Mouse (Mus musculus) heart, embryonic 14.5 days (tissue): ENCODE results near the gene Fasl. TPM values are rescaled to one million over a fixed set of nuclear protein-coding genes. Genes with fewer than 3 reads are reported as not detected.

ENCODE experiments used
- ATAC-seq: fragments of 200-750 bp; cut with Nextera tagmentation; 2 replicates; pipeline ENCODE4 v1.8.0; 2017; ENCODE audit warnings: low read depth, moderate TSS enrichment; ENCODE audit not compliant: insufficient number of reproducible peaks, insufficient read depth, low FRiP score
- H3K27ac ChIP-seq, 2 experiments: fragments of 200-500 bp in 1 of 2; fragments of 300-500 bp in 1 of 2; sonication (generic) in 1 of 2; replicated peaks in 1 of 2; 2 replicates each; pipeline ENCODE4 v1.5.1; 2012 to 2014; ENCODE audit warnings: low read depth in 2 of 2, low read length in 2 of 2, control low read depth in 1 of 2, mild to moderate bottlenecking in 1 of 2, mixed read lengths in 1 of 2; ENCODE audit not compliant: control insufficient read depth in 1 of 2, insufficient read depth in 1 of 2
- H3K27me3 ChIP-seq: fragments of 300-500 bp; sonication (generic); 2 replicates; pipeline ENCODE4 v1.6.1; 2014; ENCODE audit warnings: mild to moderate bottlenecking, low read length, control low read depth; ENCODE audit not compliant: control insufficient read depth, insufficient read depth
- H3K36me3 ChIP-seq: fragments of 300-500 bp; sonication (generic); 2 replicates; pipeline ENCODE4 v1.6.1; 2014; ENCODE audit warnings: mild to moderate bottlenecking, control low read depth, low read length, mixed read lengths; ENCODE audit not compliant: control insufficient read depth, insufficient read depth
- H3K4me1 ChIP-seq, 2 experiments: fragments of 200-500 bp in 1 of 2; fragments of 300-500 bp in 1 of 2; sonication (generic) in 1 of 2; 2 replicates each; pipeline ENCODE4 v1.6.1; 2012 to 2014; ENCODE audit warnings: low read length in 2 of 2, control low read depth in 1 of 2, mixed read lengths in 1 of 2; ENCODE audit not compliant: control insufficient read depth in 2 of 2, insufficient read depth in 2 of 2
- H3K4me2 ChIP-seq: fragments of 300-500 bp; sonication (generic); 2 replicates; pipeline ENCODE4 v1.6.1; 2014; ENCODE audit warnings: mild to moderate bottlenecking, low read length
- H3K4me3 ChIP-seq, 2 experiments: fragments of 200-500 bp in 1 of 2; fragments of 300-500 bp in 1 of 2; sonication (generic) in 1 of 2; 2 replicates each; pipeline ENCODE4 v1.5.1; 2012 to 2014; ENCODE audit warnings: low read length in 2 of 2, mild to moderate bottlenecking in 2 of 2, control low read depth in 1 of 2, low read depth in 1 of 2, moderate library complexity in 1 of 2; ENCODE audit not compliant: control insufficient read depth in 1 of 2, insufficient read depth in 1 of 2
- H3K9ac ChIP-seq: fragments of 300-500 bp; sonication (generic); 2 replicates; pipeline ENCODE4 v1.6.1; 2014; ENCODE audit warnings: mild to moderate bottlenecking, low read length
- H3K9me3 ChIP-seq: fragments of 300-500 bp; sonication (generic); 2 replicates; pipeline ENCODE4 v1.6.1; 2016; ENCODE audit warnings: low read length, control low read depth; ENCODE audit not compliant: control insufficient read depth
- WGBS: fragments of 180-500 bp; shearing (Covaris S2); extraction: QIAGEN DNeasy Blood & Tissue Kit; methylation state at CpG from one replicate; pipeline ENCODE4 v1.1.7; 2014; 5-methylcytosine and 5-hydroxymethylcytosine counted together
- polyA plus RNA-seq: library from polyadenylated mRNA; unstranded; fragments of >200 nt; fragmentation: Nextera tagmentation; extraction: Ambion mirVana; gene quantifications from 2 replicates; pipeline ENCODE4 v1.2.1, GENCODE M21; 2014

The Fasl gene
- polyA plus RNA-seq, 1 experiment from 2014 or later, result not detected

DNA sequence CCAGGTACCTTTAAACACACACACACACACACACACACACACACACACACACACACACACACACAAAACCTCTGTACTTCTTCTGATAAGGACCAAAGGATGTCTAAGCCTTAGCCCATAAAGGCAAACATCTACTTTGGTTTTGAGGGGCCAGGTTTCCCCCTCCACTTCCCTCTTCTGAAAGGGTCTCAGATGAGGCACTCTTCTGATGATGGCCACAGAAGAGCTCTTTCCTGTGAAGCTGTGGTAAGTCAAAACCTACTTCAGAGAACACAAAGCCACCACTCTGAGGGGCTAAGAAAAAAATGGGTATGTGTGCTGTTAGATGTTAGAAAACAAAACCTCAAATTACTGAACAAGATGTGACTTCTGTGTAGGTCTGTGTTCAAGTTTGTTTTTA, 9.2 kb downstream of the Fasl start:
- no peak overlapping the region for H3K27ac ChIP-seq

DNA sequence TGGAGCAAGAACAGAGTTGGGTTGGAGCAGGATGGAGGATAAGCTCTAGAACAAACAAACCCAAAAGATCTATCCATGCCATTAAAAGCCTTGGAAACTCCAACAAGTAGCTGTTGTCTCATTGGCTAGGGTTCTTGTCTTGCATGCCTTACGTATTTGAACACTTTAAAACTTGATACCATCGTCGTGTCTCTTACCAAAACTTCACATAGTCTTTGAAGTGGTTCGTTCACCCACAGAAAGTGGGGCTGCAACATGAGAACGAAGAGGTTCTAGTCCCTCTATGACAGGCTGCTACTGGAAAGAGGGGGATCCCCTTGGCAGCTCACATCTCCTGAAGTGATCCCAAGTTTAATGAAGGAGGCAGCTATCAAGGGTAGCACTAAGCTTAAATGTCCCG, 13.1 kb downstream of the Fasl start:
- H3K4me1 ChIP-seq, result no peaks in the 10 kb centered on the region
- H3K9me3 ChIP-seq, result no peaks in the 10 kb centered on the region
- no peak overlapping the region for H3K4me3 ChIP-seq
- ATAC-seq, result no peak
- H3K27me3 ChIP-seq, result no peaks in the 10 kb centered on the region
- H3K4me2 ChIP-seq, result no peak overlapping the region
- H3K27ac ChIP-seq, result no peak overlapping the region
- whole genome bisulfite sequencing, result 73% methylated on average over 6 of the region's 6 CpGs
- no peaks in the 10 kb centered on the region for H3K36me3 ChIP-seq
- H3K9ac ChIP-seq, result no peak overlapping the region

More for the DNA sequence above, 9.2 kb downstream of the Fasl start:
- Histone ChIP-seq H3K9ac (no peak overlapping the region), H3K27me3 (no peaks in the 10 kb centered on the region), H3K36me3 (no peaks in the 10 kb centered on the region), H3K4me2 (no peak overlapping the region), H3K9me3 (no peaks in the 10 kb centered on the region), H3K4me1 (no peaks in the 10 kb centered on the region), H3K4me3 (no peak overlapping the region)
- no peak for ATAC-seq

DNA sequence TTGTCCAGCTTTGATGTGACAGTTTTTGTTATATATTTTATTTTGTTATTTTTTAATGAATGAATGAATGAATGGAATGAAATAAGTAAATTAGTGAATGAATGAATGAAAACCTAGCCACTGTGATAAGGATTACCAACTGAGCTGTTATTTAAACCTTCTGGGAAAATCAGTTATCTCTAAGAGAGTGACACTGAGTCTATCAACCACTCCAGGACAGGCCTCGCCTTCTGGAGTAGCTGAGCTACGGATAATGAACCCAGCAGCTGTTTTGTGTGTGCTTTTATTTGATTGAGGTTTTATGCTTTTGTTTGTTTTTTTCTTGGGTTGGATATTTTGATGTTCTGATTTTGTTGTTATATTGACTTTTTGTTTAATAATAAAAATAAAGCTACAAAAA, 17.0 kb downstream of the Fasl start:
- Histone ChIP-seq H3K27ac (no peak overlapping the region), H3K36me3 (no peaks in the 10 kb centered on the region), H3K27me3 (no peaks in the 10 kb centered on the region), H3K4me3 (no peak overlapping the region), H3K4me2 (no peak overlapping the region), H3K9me3 (no peaks in the 10 kb centered on the region), H3K9ac (no peak overlapping the region), H3K4me1 (peaks cover 0 to 3% of the 10 kb centered on the region in 2 experiments; a peak in 2 of 4 replicates)
- ATAC-seq, result no peak
- 47% methylated on average over 2 of the region's 2 CpGs for WGBS

DNA sequence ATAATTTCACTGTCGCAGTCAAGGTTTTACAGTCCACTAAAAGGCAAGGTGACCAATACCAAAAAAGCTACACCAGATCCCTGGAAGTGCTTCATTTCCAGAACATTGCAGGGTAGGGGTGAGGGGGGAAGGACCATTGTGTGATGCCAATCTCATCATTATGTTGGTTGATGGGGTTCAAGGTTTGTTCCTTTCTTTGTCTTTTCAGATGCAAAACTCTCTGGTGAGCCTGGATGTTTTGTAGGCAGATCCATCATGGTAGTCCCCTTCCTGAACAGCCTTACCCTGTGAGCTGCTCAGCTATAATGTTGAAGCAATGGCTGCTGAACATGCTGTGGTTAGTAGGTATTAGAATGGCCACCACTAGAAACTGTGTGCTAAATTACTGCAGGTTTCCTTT, 19.0 kb downstream of the Fasl start:
- H3K9me3 ChIP-seq, result no peaks in the 10 kb centered on the region
- H3K4me1 ChIP-seq, result peaks cover 0 to 3% of the 10 kb centered on the region in 2 experiments; a peak in 2 of 4 replicates
- H3K36me3 ChIP-seq, result no peaks in the 10 kb centered on the region
- no peak overlapping the region for H3K4me2 ChIP-seq
- ATAC-seq, result no peak
- WGBS, result 81% methylated on average over 1 of the region's 1 CpGs
- H3K27ac ChIP-seq, result no peak overlapping the region
- H3K4me3 ChIP-seq, result no peak overlapping the region
- H3K9ac ChIP-seq, result no peak overlapping the region
- no peaks in the 10 kb centered on the region for H3K27me3 ChIP-seq

DNA sequence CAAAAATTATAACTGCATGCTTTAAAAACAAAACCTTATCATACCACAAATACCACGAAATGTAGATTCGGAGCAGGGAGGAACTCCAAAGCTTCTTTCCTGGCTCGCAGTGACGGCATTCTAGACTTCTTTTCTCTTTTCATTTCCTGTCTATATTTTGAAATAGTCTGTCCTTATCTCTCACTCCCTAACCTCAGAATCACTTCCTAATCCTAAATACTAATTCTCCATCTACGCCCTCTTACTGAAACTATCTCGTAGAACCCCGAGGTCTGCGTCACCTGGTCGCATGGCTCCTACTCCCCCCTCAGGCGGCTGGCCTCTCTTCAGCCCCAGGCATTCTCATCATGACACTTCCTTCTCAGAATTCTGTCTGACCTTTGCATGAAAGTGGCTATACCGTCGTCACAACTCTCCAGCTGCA, 21.2 kb downstream of the Fasl start:
- no peak for ATAC-seq
- Histone ChIP-seq H3K4me3 (peak overlapping the region; percentile 1 to 18; a peak in 2 of 4 replicates), H3K4me2 (peak overlapping the region; percentile 40), H3K9me3 (no peaks in the 10 kb centered on the region), H3K36me3 (no peaks in the 10 kb centered on the region), H3K27me3 (no peaks in the 10 kb centered on the region), H3K27ac (no peak overlapping the region), H3K9ac (no peak overlapping the region), H3K4me1 (peaks cover 0 to 3% of the 10 kb centered on the region in 2 experiments; a peak in 2 of 4 replicates)
- 31% methylated on average over 12 of the region's 12 CpGs for WGBS

DNA sequence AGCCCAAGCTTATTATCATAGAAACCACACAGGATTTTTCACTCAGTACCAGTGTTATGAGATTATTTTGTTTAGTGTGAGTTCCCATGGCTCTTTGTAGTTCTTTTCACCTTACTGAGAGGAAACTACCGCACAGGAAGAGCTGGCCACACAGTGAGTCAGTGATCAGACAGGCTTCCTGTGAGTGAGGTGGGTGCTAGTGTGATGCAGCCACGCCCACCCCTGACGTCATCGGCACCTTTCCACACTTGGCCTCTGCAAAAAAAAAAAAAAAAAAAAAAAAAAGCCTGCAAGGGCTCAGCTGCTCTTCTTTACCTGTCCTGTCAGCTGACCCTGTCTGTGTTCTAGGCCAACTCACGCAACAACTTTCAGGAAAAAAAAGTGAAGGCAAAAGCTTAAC, 21.6 kb downstream of the Fasl start:
- peaks cover 0 to 3% of the 10 kb centered on the region in 2 experiments; a peak in 2 of 4 replicates for H3K4me1 ChIP-seq
- no peaks in the 10 kb centered on the region for H3K27me3 ChIP-seq
- H3K4me3 ChIP-seq, result peak overlapping the region; percentile 1 to 18; a peak in 1 of 4 replicates
- no peaks in the 10 kb centered on the region for H3K9me3 ChIP-seq
- 32% methylated on average over 5 of the region's 5 CpGs for WGBS
- peak overlapping the region; percentile 40 for H3K4me2 ChIP-seq
- no peak overlapping the region for H3K9ac ChIP-seq
- no peaks in the 10 kb centered on the region for H3K36me3 ChIP-seq
- no peak overlapping the region for H3K27ac ChIP-seq
- ATAC-seq, result no peak

DNA sequence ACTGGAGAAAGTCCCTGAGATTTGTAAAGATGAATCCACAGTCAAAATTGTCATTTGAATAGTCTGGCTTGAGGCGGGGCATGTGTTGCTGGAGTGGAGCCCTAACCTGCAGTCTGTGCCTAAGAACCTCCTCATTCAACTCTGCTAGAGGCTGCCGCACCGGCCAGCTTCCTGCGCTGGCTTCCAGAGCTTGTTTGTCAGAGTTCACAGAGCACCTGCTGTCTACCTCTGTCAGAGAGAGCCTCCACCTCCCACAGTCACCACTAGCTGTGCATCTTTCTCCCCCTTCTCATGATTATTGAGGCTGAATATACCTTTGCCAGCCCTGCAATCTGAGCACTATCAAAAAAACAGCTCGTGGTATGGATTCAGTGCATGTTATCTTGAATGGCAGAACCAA, 22.4 kb downstream of the Fasl start:
- no peak overlapping the region for H3K4me3 ChIP-seq
- H3K4me2 ChIP-seq, result no peak overlapping the region
- no peak overlapping the region for H3K9ac ChIP-seq
- H3K4me1 ChIP-seq, result peaks cover 0 to 3% of the 10 kb centered on the region in 2 experiments; a peak in 2 of 4 replicates
- ATAC-seq, result no peak
- H3K27me3 ChIP-seq, result no peaks in the 10 kb centered on the region
- H3K27ac ChIP-seq, result no peak overlapping the region
- no peaks in the 10 kb centered on the region for H3K9me3 ChIP-seq
- WGBS, result 47% methylated on average over 5 of the region's 5 CpGs
- H3K36me3 ChIP-seq, result no peaks in the 10 kb centered on the region

DNA sequence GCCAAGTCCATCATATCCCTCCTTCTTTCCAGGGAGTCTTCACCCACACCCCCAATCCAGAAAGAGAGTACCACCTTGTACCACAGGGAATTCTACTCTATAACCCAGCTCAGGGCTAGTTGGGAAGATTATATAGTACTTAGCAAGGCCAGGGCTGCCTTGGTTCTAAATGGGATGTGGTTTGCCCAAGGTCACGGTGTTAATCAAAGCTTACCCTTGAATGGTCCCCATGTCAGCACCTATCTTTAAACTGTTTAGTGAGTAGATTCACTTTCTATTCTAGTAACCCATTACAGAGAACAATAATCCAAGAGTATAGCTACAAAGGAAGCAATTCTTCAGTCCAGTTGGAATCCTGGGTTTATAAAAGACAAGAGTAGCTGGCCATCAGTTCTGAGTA, 23.3 kb downstream of the Fasl start:
- ATAC-seq, result no peak
- Histone ChIP-seq H3K4me1 (peaks cover 0 to 3% of the 10 kb centered on the region in 2 experiments; a peak in 2 of 4 replicates), H3K27me3 (no peaks in the 10 kb centered on the region), H3K36me3 (no peaks in the 10 kb centered on the region), H3K27ac (no peak overlapping the region), H3K9ac (no peak overlapping the region), H3K4me2 (no peak overlapping the region), H3K9me3 (no peaks in the 10 kb centered on the region), H3K4me3 (no peak overlapping the region)
- 76% methylated on average over 1 of the region's 1 CpGs for WGBS
